Mouse (Mus musculus) heart, postnatal 25 days (tissue): ENCODE data around the gene Rbfox3. TPM values are rescaled to one million over a fixed set of nuclear protein-coding genes. Genes with fewer than 3 reads are reported as not detected.

ENCODE experiments used
- DNase-seq: peaks from one replicate; pipeline ENCODE4 v3.0.0; 2022; ENCODE audit warnings: low spot score
- intact Hi-C: fragments of 180-260 bp; cut with DNase I; formaldehyde crosslinking; loops from one replicate; pipeline ENCODE4 v1.15.1; 2025
- total RNA-seq, 2 experiments: library from RNA; stranded (reverse); gene quantifications; 2 replicates each; pipeline ENCODE4 v1.2.3; 2021

The Rbfox3 gene
- total RNA-seq, 2 experiments from 2014 or later = 0.08 TPM

DNA sequence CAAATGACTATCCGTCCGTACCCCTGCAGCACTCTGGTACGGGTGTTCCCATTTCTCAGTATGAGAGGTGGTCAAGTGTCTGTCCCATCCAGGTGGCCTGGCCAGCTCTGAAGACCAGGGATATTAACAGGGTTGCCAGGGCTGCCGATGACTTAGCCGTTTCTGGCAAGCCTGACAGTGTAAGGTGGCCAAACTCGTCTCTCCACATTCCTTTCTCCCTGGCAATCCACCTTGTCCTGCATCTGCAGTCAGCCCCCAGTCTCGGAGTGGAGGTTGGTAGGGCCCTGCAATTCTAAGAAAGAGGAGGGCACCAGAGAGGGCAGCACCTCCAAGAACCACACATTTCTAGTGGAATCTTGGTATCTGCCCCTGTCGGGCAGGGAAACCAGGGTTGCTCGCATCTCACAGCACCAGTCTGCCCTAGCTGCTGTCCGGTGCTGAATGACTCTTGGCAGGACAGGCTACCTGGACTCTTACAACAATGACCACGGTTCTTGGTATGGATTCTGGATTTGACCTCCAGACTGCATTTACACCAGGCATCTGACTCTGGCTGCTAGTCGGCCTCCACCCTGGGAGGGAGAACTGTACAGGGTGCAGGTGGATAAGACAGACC is 370.9 kb downstream of the Rbfox3 start:
- intact Hi-C loops = no loop called here
- DNase-seq = no peak

DNA sequence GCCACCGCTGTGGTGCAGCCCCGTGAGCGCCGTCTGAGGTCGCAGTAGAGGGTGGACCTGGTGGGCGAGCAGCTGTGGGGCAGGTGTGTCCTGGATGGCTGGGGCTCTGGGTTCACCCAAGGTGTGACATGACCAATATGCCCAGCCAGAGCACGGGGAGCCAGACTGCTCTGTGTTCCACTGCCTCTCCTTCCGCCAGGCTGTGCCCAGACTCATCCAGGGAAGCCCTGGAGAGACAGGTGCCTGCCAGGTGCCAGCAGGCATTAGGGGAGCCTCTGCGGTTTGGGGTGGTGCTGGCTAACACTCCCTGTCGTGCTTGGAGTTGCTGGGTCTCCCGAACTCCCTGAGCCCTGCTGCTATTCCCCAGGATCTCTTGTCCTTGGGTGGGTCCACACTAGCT is 373.4 kb downstream of the Rbfox3 start:
- intact Hi-C loops = no loop called here
- DNase-seq = no peak

DNA sequence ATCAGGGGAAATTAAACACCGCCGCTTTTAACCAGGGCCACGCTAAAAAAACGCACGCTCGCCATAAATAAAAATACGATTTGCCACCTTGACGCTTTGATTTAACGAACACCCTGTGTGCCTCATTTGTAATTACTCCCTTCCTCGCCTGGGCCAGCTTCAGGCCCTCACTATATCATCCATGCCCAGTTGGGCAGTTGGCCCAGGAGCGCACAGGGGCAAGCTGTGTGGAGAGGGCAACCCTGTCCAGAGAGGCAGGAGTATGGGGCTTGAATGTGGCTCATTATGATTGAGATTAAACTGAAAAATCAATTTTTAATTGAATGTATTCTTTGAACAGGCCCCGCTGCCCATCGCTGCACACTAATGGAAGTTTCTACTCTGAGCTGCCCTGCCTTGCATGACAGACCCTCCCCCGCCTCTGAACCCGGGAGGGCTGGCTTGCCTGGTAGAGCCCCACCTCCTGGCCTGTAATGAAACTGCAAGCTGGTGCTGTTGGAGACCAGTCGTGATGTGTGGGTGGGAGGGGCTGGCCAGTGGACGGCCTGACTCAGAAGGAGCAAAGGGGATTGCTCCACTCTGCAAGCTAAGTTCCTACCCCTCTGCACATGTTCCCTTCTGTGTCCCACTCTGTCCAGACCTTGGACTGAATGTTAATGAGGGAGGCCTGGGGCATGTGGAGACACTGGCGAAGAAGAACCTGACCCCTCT is 376.9 kb downstream of the Rbfox3 start:
- intact Hi-C loops = no loop called here
- no peak for DNase-seq

- intact Hi-C loops = no loop called here
These were observed 381.1 kb downstream of the Rbfox3 start for GRCm38 (mm10) chr11:118530313-118530712.

GRCm38 (mm10) chr11:118528761-118529160 is 382.6 kb downstream of the Rbfox3 start:
- intact Hi-C loops = no loop called here
- DNase-seq = no peak

More at GRCm38 (mm10) chr11:118530313-118530712, 381.1 kb downstream of the Rbfox3 start:
- DNase-seq = no peak

DNA sequence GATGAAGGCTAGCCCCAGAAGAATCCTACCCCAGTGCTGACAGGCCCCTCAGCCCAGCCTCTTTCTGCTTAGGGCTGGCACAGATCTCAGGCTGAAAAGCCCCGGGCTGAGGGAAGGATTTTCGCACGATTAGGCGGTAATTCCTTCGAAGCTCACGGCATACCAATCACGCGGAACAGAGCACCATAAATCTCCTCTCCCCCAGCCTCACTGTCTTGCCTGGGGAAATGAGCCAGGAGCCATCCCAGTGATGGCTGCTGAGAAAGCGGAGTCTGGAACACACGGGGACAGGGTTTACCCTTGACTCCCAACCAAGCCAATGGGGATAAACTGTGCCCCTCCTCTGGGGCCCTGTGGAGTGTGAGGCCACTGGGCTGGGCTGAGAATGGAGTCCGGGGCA is 386.3 kb downstream of the Rbfox3 start:
- DNase-seq = no peak
- intact Hi-C loops = no loop called here

DNA sequence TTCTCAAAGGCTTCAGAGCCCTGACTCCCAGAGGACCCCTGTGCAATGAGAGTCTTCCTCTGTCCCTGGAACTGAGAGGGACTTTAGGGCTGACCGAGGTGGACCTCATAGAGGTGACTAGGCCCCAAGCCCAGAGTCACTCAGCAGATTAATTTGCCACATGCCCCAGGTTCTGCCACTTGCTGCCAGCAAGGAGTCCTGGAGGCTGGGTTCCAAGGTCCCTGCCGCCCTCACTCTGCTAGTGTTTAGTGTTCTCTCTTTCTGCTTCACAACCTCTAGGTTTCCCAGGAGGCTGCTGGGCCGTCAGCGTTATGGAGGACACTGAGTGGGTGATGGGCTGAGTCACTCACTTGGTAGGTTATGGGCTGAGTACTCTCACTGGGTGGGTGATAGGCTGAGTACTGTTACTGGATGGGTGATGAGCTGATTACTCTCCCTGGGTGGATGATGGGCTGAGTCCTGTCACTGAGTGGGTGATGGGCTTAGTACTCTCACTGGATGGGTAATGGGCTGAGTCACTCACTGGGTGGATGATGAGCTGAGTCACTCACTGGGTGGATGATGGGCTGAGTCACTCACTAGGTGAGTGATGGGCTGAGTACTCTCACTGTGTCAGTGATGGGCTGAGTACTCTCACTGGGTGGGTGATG is 387.8 kb downstream of the Rbfox3 start:
- intact Hi-C loops = no loop called here

GRCm38 (mm10) chr11:118520932-118521331 is 390.5 kb downstream of the Rbfox3 start:
- no peak for DNase-seq
- intact Hi-C loops = no loop called here

More for the DNA sequence above, 387.8 kb downstream of the Rbfox3 start:
- DNase-seq = no peak

DNA sequence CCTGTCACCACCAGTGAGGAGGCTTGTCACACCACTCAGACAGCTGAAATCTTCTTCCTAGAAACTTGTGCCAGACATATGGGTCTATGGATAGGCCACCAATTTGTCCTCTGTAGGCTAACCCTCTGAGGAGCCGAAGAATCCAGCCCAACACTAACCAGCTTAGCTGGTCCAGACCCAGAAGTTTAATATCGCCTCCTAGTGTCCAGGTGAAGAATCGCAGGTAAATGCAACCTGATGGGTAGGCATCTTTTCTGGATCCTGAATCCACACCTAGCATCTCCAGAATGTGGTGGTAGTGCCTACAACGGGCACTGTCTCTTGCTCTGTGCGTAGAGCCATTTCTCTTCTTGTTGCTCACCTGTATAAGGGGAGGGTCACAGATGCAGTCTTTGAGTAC is 391.1 kb downstream of the Rbfox3 start:
- DNase-seq = no peak
- intact Hi-C loops = no loop called here

DNA sequence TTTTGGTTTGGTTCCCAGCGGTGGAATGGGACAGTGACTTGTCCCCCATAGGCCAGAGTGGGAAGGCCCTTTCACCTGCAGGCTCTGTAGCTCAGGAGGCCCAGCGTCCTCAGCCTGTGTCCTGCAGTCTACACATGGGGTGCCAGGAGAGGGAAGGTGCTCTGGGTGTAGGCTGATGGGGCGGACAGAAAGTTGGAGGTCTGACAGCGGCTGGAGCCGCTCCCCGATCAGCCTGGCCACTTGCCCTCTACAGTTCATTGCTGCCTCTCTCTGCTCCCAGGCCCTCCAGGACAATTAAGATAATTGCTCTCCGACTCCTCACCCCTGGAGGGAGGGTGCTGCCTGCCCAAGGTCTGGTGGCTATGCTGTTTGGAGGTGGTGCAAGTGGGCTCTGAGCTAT is 392.7 kb downstream of the Rbfox3 start:
- DNase-seq = peak; percentile 33
- intact Hi-C loops = no loop called here

- intact Hi-C loops = no loop called here
- no peak for DNase-seq
These were observed 393.5 kb downstream of the Rbfox3 start for GRCm38 (mm10) chr11:118517924-118518323.

DNA sequence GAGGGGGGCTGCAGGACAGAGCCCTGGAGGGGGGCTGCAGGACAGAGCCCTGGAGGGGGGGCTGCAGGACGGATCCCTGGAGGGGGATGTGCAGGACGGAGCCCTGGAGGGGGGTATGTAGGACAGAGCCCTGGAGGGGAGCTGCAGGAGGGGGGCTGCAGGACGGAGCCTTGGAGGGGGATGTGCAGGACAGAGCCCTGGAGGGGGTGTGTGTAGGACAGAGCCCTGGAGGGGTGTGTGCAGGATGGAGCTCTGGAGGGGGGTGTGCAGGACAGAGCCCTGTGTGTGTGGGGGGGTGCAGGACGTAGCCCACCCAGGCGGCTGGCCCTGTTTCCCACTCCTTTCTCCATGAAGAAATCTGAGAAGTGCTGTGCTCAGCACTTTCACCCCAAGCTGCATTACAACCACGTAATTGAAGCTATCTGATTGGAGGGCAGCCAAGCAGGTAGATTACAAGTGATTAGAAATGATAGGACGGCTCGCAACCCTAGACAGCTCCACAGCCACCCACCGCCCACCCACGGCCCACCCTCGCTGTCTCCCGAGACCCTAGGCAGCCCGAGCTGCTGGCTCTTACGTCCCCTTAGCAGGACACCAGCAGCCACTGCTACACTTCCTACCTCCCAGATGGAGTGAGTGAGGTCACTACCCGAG is 399.0 kb downstream of the Rbfox3 start:
- intact Hi-C loops = no loop called here
- DNase-seq = no peak

DNA sequence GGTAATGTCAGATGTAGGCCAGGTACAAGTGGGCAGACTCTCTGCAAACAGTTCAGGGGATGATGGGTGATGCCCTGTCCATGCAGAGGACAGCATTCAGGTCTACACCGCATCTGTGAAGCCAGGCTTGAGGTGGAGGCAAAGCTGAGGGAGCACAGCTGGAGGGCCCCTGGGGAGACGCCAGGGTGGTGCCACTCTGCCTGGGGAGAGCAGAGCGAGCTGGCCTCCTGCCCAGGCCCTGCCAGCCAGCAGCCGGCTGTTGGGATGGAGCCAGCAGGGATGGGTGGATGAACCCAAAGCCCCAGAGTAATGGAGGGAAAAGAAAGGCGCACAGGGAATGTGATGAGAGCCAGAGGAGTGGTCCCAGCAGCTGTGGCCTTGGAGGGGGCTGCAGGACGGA is 399.5 kb downstream of the Rbfox3 start:
- intact Hi-C loops = loop anchor here (2.0 kb wide), 1 partner anchor 229 kb away; no protein-coding TSS in a partner anchor

GRCm38 (mm10) chr11:118508341-118508740 is 403.1 kb downstream of the Rbfox3 start:
- no peak for DNase-seq
- intact Hi-C loops = no loop called here

More for the DNA sequence above, 399.5 kb downstream of the Rbfox3 start:
- no peak for DNase-seq

DNA sequence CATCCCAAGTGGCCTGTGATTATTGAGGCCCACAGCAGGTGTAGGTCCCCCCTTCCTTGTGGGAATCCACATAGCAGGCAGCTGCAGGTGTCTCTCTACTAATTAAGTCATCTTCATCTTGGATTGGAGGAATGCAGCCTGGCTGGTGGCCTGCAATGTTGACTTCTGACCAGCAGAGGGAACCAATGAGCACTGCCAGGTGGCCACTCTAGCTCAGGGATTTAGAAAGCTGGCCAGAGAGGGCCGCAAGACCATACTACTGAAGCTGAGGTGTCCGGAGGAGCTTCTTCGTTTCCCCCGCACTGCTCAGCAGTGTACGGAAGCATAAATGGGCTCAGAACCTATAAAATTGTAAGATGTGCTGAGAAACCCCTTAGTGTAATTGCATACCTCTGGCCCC is 403.5 kb downstream of the Rbfox3 start:
- intact Hi-C loops = no loop called here
- DNase-seq = peak; percentile 16

DNA sequence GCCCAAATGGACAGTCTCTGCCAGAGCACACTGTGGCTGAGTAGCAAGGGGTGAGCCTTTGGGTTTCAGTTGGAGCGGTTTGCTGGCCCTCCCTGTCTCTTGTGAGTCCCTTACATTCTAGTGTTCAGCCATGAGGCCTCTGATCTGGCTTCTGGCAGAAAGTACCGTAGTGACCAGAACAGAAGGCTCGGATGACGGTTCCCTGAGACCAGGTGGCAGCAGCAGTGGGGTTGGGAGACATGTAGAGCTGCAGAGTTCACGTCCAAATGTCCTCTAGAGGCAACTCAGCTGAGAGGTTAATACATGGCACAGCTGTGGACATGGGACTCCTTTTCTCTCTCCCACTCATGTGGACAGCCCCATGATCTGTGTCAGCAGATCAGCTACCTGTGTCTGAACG is 404.3 kb downstream of the Rbfox3 start:
- intact Hi-C loops = no loop called here
- no peak for DNase-seq

DNA sequence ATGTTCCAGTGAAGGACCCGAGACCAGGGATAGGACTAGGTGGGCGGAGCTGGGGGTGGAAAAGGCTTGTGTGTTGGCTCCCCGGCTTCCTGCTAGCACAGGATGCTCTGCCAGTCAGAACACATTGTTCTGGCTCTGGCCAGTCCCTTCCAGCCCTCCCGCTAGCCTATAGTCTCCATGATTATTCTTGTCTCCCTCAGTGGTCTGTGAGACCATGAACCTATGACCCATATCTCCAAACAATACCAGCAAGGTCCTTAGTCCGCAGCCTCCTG is 407.3 kb downstream of the Rbfox3 start:
- no peak for DNase-seq
- intact Hi-C loops = no loop called here

GRCm38 (mm10) chr11:118503418-118504179 is 407.8 kb downstream of the Rbfox3 start:
- DNase-seq = no peak
- intact Hi-C loops = no loop called here

GRCm38 (mm10) chr11:118502990-118503389 is 408.4 kb downstream of the Rbfox3 start:
- no peak for DNase-seq
- intact Hi-C loops = no loop called here

- DNase-seq = no peak
- intact Hi-C loops = no loop called here
These were observed 415.2 kb downstream of the Rbfox3 start for GRCm38 (mm10) chr11:118496066-118496689.
